Mouse (Mus musculus) limb, embryonic 14.5 days (tissue): ENCODE data around the gene Gpr174. TPM values are rescaled to one million over a fixed set of nuclear protein-coding genes. Genes with fewer than 3 reads are reported as not detected.

Source experiments
- ATAC-seq: fragments of 200-750 bp; cut with Nextera tagmentation; 2 replicates; pipeline ENCODE4 v1.8.0; 2017; ENCODE audit warnings: low read depth, moderate number of reproducible peaks, moderate TSS enrichment; ENCODE audit not compliant: low FRiP score
- DNase-seq: peaks from one replicate; pipeline ENCODE4 v3.0.0-alpha.2; 2015; ENCODE audit warnings: low spot score
- H3K27ac ChIP-seq: fragments of 300-500 bp; sonication (generic); replicated peaks from 2 replicates; pipeline ENCODE4 v1.5.1; 2014; ENCODE audit warnings: low read depth, mild to moderate bottlenecking, low read length, moderate library complexity, mixed read lengths
- H3K27me3 ChIP-seq: fragments of 300-500 bp; sonication (generic); 2 replicates; pipeline ENCODE4 v1.6.1; 2014; ENCODE audit warnings: low read length, mixed read lengths; ENCODE audit not compliant: control insufficient read depth, insufficient read depth
- H3K36me3 ChIP-seq: fragments of 300-500 bp; sonication (generic); 2 replicates; pipeline ENCODE4 v1.6.1; 2014; ENCODE audit warnings: mild to moderate bottlenecking, low read length, moderate library complexity, mixed read lengths; ENCODE audit not compliant: control insufficient read depth, insufficient read depth
- H3K4me1 ChIP-seq: fragments of 300-500 bp; sonication (generic); 2 replicates; pipeline ENCODE4 v1.6.1; 2014; ENCODE audit warnings: antibody characterized with exemption, low read length, mixed read lengths; ENCODE audit not compliant: control insufficient read depth, insufficient read depth
- H3K4me2 ChIP-seq: fragments of 300-500 bp; sonication (generic); replicated peaks from 2 replicates; pipeline ENCODE4 v1.6.1; 2014; ENCODE audit warnings: low read depth, mild to moderate bottlenecking, low read length, moderate library complexity; ENCODE audit not compliant: severe bottlenecking
- H3K4me3 ChIP-seq: fragments of 300-500 bp; sonication (generic); replicated peaks from 2 replicates; pipeline ENCODE4 v1.5.1; 2014; ENCODE audit warnings: low read length
- H3K9ac ChIP-seq: fragments of 300-500 bp; sonication (generic); 2 replicates; pipeline ENCODE4 v1.6.1; 2014; ENCODE audit warnings: mild to moderate bottlenecking, low read depth, low read length, moderate library complexity; ENCODE audit not compliant: severe bottlenecking
- H3K9me3 ChIP-seq: fragments of 300-500 bp; sonication (generic); 2 replicates; pipeline ENCODE4 v1.6.1; 2016; ENCODE audit warnings: low read length; ENCODE audit not compliant: control insufficient read depth
- POLR2A ChIP-seq: fragments of 200-500 bp; IDR thresholded peaks from 2 replicates; pipeline ENCODE4 v1.8.0; 2012; ENCODE audit warnings: inconsistent platforms, mild to moderate bottlenecking, moderate library complexity, borderline replicate concordance; ENCODE audit not compliant: insufficient read depth, insufficient read length; ENCODE audit errors: extremely low read depth
- WGBS: fragments of 180-500 bp; shearing (Covaris S2); extraction: QIAGEN DNeasy Blood & Tissue Kit; methylation state at CpG from one replicate; pipeline ENCODE4 v1.1.7; 2014; 5-methylcytosine and 5-hydroxymethylcytosine counted together
- polyA plus RNA-seq, 2 experiments: library from polyadenylated mRNA; depleted of rRNA in 1 of 2; stranded (reverse) in 1 of 2; unstranded in 1 of 2; fragments of >200 nt; fragmentation: Nextera tagmentation in 1 of 2; extraction: Ambion mirVana in 1 of 2; gene quantifications; 2 replicates each; pipeline versions ENCODE4 v1.2.1 to v1.2.3; 2012 to 2014

Gpr174 gene
- polyA plus RNA-seq, 2 experiments, result 0.28 to 0.43 TPM

DNA sequence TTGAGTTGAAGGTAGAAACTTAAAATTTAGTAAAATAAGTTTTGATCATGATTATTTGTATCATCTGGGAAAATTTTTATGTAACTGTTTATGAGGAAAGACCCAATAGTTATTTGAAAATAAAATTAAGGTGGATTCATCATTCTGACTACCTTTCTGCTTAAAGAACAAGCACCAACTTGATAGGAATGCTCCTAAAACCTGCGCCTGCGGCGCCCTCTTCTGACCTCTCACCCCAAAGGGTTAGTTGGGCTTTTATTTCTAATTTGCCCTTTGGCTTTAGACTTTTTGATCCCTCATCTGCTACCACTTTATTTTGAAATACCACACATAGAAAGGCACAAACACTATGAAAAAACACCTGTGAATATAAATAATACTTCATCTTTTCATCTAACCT lies 86.3 kb downstream of the Gpr174 start:
- no peak for TF ChIP-seq POLR2A
- DNase-seq (no peak), ATAC-seq (no peak)
- Histone ChIP-seq H3K36me3 (no peaks in the 10 kb centered on the region), H3K27ac (no peak overlapping the region), H3K4me2 (no peak overlapping the region), H3K9ac (no peak overlapping the region), H3K9me3 (no peaks in the 10 kb centered on the region), H3K4me3 (no peak overlapping the region), H3K27me3 (no peaks in the 10 kb centered on the region), H3K4me1 (no peaks in the 10 kb centered on the region)
- 43% methylated on average over 3 of the region's 3 CpGs for WGBS

Other genes with a start within 250 kb of the Gpr174 start
- gene P2ry10, start 167.4 kb upstream of the Gpr174 start, polyA plus RNA-seq (2012; rRNA removed), result 0.31 and 0.35 TPM in 2 replicates
- 0.41 and 0.70 TPM in 2 replicates for gene P2ry10, start 167.4 kb upstream of the Gpr174 start, polyA plus RNA-seq (2014; fragmentation: Nextera tagmentation; extraction: Ambion mirVana)
- gene P2ry10b, start 107.0 kb upstream of the Gpr174 start, polyA plus RNA-seq (2012; rRNA removed), result 3.4 and 7.6 TPM in 2 replicates
- 3.3 and 5.2 TPM in 2 replicates for gene P2ry10b, start 107.0 kb upstream of the Gpr174 start, polyA plus RNA-seq (2014; fragmentation: Nextera tagmentation; extraction: Ambion mirVana)
- gene Itm2a, start 147.5 kb downstream of the Gpr174 start, polyA plus RNA-seq (2012; rRNA removed), result 854 and 938 TPM in 2 replicates
- 1,223 and 1,534 TPM in 2 replicates for gene Itm2a, start 147.5 kb downstream of the Gpr174 start, polyA plus RNA-seq (2014; fragmentation: Nextera tagmentation; extraction: Ambion mirVana)